25 mouse cellular contexts compared by ENCODE assay signal in genomic region chr5:92107282-92107681, GRCm38 (mm10). TPM values are rescaled to one million over a fixed set of nuclear protein-coding genes. Genes with fewer than 3 reads are reported as not detected.
DNase-seq lines count a peak whose midpoint lies in the region; ATAC-seq and TF ChIP-seq lines count a peak whose summit lies in the region.
"Had no signal": no experiment of that assay in that cellular context is flagged by ENCODE, and none has a peak within 500 bp of the region (broad histone marks: within the 10 kb centered on the region; RNA-seq: fewer than 3 reads in every experiment).

No protein-coding gene starts in this region.

- no peaks in the 10 kb centered on the region for H3K36me3 ChIP-seq in thymus, adult 2 months (ENCODE audit: control insufficient read depth, insufficient read depth, low read length)
- H3K36me3 ChIP-seq: embryonic facial prominence, embryonic 10.5 days; hindbrain, embryonic 12.5 days; kidney, embryonic 15.5 days; limb, embryonic 15.5 days; liver, embryonic 15.5 days; midbrain, embryonic 13.5 days; neural tube, embryonic 12.5 days had no signal

- intact Hi-C loops in gastrocnemius, adult 2 months (cut with DNase I), result no loop called here

- no peak for TF ChIP-seq CTCF in gastrocnemius, adult 2 months (IDR thresholded peaks at IDR 0.05)
- TF ChIP-seq CTCF in thymus, adult 2 months (IDR thresholded peaks at IDR 0.05; ENCODE audit: borderline replicate concordance, control insufficient read depth, extremely low read depth, insufficient read depth, low read length, poor library complexity), result no peak

- no peak for DNase-seq in gastrocnemius, adult 2 months
- no peak for DNase-seq in gastrocnemius, adult 8-10 months (ENCODE audit: low spot score in 2 of 2)
- DNase-seq in thymus, adult 2 months, result peak; percentile 11
- no peak for DNase-seq in thymus, postnatal 25 days
- DNase-seq in kidney, postnatal 14 days, result no peak
- no peak for DNase-seq in kidney, postnatal 4 days
- DNase-seq in spleen, postnatal 4 days (ENCODE audit: low spot score in 2 of 2), result no peak
- DNase-seq: adrenal gland, postnatal 10 days; cerebellum, adult 9-10 months; gastrocnemius, postnatal 36 days; left cerebral cortex, postnatal 4 days; retina, postnatal 1 day; right cerebral cortex, postnatal 25 days; spleen, adult 18-20 months had no signal

- peak; percentile 51 to 56; a peak in 3 of 4 replicates for ATAC-seq in hematopoietic stem cell, adult 5-6 weeks (replicated peaks in 1 of 2; ENCODE audit: insufficient read depth in 1 of 2, low FRiP score in 2 of 2, low TSS enrichment in 1 of 2, low read depth in 1 of 2, poor library complexity in 2 of 2, severe bottlenecking in 2 of 2)
- ATAC-seq: activated CD4-positive, CD25-positive, alpha-beta regulatory T cell, adult 4 months; lung, postnatal 0 days; midbrain, embryonic 13.5 days had no signal

- H3K4me1 ChIP-seq in thymus, adult 2 months (replicated peaks; ENCODE audit: control insufficient read depth, insufficient read depth, low read length), result peaks cover 36% of the 10 kb centered on the region

- no peaks in the 10 kb centered on the region for H3K27me3 ChIP-seq in thymus, adult 2 months (ENCODE audit: control insufficient read depth, insufficient read depth, low read length)
- H3K27me3 ChIP-seq: hindbrain, embryonic 12.5 days; kidney, embryonic 15.5 days; limb, embryonic 15.5 days; midbrain, embryonic 13.5 days; neural tube, embryonic 12.5 days had no signal

- H3K27ac ChIP-seq in gastrocnemius, adult 2 months, result peak overlapping the region; percentile 65
- 0 out of 2 replicates have a peak overlapping the region, but pooled peaks have one; percentile 20 for H3K27ac ChIP-seq in thymus, adult 2 months (ENCODE audit: control insufficient read depth, insufficient read depth, low read length)
- H3K27ac ChIP-seq: embryonic facial prominence, embryonic 10.5 days; hindbrain, embryonic 12.5 days; kidney, embryonic 15.5 days; limb, embryonic 15.5 days; liver, embryonic 15.5 days; midbrain, embryonic 13.5 days; neural tube, embryonic 12.5 days had no signal

- no peak overlapping the region for H3K4me3 ChIP-seq in gastrocnemius, adult 2 months
- H3K4me3 ChIP-seq in thymus, adult 2 months (ENCODE audit: control insufficient read depth, insufficient read depth, low read length), result no peak overlapping the region
- H3K4me3 ChIP-seq: embryonic facial prominence, embryonic 10.5 days; hindbrain, embryonic 12.5 days; kidney, embryonic 15.5 days; limb, embryonic 15.5 days; liver, embryonic 15.5 days; megakaryocyte, embryonic 14.5 days; midbrain, embryonic 13.5 days; neural tube, embryonic 12.5 days had no signal

- WGBS in thymus, adult 2 months, result 40% methylated on average over 4 of the region's 4 CpGs

- TF ChIP-seq POLR2A in thymus, adult 2 months (IDR thresholded peaks at IDR 0.05; ENCODE audit: control insufficient read depth, extremely low read depth, insufficient read depth, low read length, poor library complexity), result no peak

RNA-seq across cellular contexts. Expression of gene G3bp2, which starts 23.8 kb away (rescaled TPM):
- 10 to 100 TPM; 49.1 to 73.5 TPM for total RNA-seq in gastrocnemius, adult 2 months (2021)
- 10 to 100 TPM; 53.3 to 63.2 (median 60.7) TPM for total RNA-seq in gastrocnemius, adult 8-10 months (2022)
- 26.9 and 28.3 TPM in 2 replicates for polyA plus RNA-seq in thymus, adult 2 months (2012; rRNA removed)
- 131 and 135 TPM in 2 replicates for total RNA-seq in hematopoietic stem cell, adult 5-6 weeks (2017)

RNA-seq across cellular contexts. Expression of gene Uso1, which starts 30.5 kb away (rescaled TPM):
- 10 to 100 TPM; 63.2 to 72.3 TPM for total RNA-seq in gastrocnemius, adult 2 months (2021)
- 10 to 100 TPM; 68.9 to 76.0 (median 74.1) TPM for total RNA-seq in gastrocnemius, adult 8-10 months (2022)
- 25.4 and 32.3 TPM in 2 replicates for polyA plus RNA-seq in thymus, adult 2 months (2012; rRNA removed)
- 9.9 and 21.3 TPM in 2 replicates for total RNA-seq in hematopoietic stem cell, adult 5-6 weeks (2017)
